Mouse (Mus musculus): ENCODE results near the gene Plpp7.

Gene Plpp7

GRCm38 (mm10) chr2:32095351-32096121 is at the start of gene Plpp7:
Gene Plpp7, plus strand, starts transcription at chr2:32095528.
- peak; percentile 23 for DNase-seq

GRCm38 (mm10) chr2:32046009-32046408 is 49.3 kb upstream of the Plpp7 start:
- peak; percentile 74 for DNase-seq

GRCm38 (mm10) chr2:32047323-32047722 is 48.0 kb upstream of the Plpp7 start:
- peak; percentile 86 for DNase-seq

- DNase-seq, result peak; percentile 75
Measured at GRCm38 (mm10) chr2:32051791-32052190, 43.5 kb upstream of the Plpp7 start.

- peak; percentile 69 for DNase-seq
Measured at GRCm38 (mm10) chr2:32052418-32052817, 42.9 kb upstream of the Plpp7 start.

GRCm38 (mm10) chr2:32055357-32055965 is 39.9 kb upstream of the Plpp7 start:
- no peak for DNase-seq

- no peak for DNase-seq
Measured at GRCm38 (mm10) chr2:32056524-32056923, 38.8 kb upstream of the Plpp7 start.

GRCm38 (mm10) chr2:32057360-32057759 is 38.0 kb upstream of the Plpp7 start:
- no peak for DNase-seq

- no peak for DNase-seq
Measured at GRCm38 (mm10) chr2:32057794-32058193, 37.5 kb upstream of the Plpp7 start.

GRCm38 (mm10) chr2:32058241-32058640 is 37.1 kb upstream of the Plpp7 start:
- peak; percentile 70 for DNase-seq

GRCm38 (mm10) chr2:32058716-32059115 is 36.6 kb upstream of the Plpp7 start:
- DNase-seq, result no peak

- no peak for DNase-seq
Measured at GRCm38 (mm10) chr2:32059613-32060012, 35.7 kb upstream of the Plpp7 start.

GRCm38 (mm10) chr2:32060228-32060805 is 35.0 kb upstream of the Plpp7 start:
- no peak for DNase-seq

GRCm38 (mm10) chr2:32061189-32061588 is 34.1 kb upstream of the Plpp7 start:
- no peak for DNase-seq

- peak; percentile 77 for DNase-seq
Measured at GRCm38 (mm10) chr2:32061722-32062505, 33.4 kb upstream of the Plpp7 start.

- DNase-seq, result peak; percentile 77
Measured at GRCm38 (mm10) chr2:32062626-32063410, 32.5 kb upstream of the Plpp7 start.

GRCm38 (mm10) chr2:32063451-32064151 is 31.7 kb upstream of the Plpp7 start:
- peak; percentile 56 for DNase-seq

GRCm38 (mm10) chr2:32064913-32065312 is 30.4 kb upstream of the Plpp7 start:
- peak; percentile 83 for DNase-seq

GRCm38 (mm10) chr2:32065371-32065791 is 29.9 kb upstream of the Plpp7 start:
- peak; percentile 78 for DNase-seq

- no peak for DNase-seq
Measured at GRCm38 (mm10) chr2:32066005-32066404, 29.3 kb upstream of the Plpp7 start.

GRCm38 (mm10) chr2:32068811-32069607 is 26.3 kb upstream of the Plpp7 start:
- DNase-seq, result no peak
